Mouse (Mus musculus) CD4-positive, CD25-positive, alpha-beta regulatory T cell, adult 4 months (primary cell): ENCODE measurements at regions not wholly inside any gene's neighbourhood (a gene's known extent, or its start where the extent isn't known, plus 50 kb on each side); places are given as distances from the start of the nearest gene placed in this dataset.

Experiments used
- ATAC-seq: one replicate; pipeline ENCODE4 v1.8.0; 2017

- no peak for ATAC-seq
Measured at GRCm38 (mm10) chr3:15118634-15119356, 213.3 kb downstream of the Gm9733 start.

DNA sequence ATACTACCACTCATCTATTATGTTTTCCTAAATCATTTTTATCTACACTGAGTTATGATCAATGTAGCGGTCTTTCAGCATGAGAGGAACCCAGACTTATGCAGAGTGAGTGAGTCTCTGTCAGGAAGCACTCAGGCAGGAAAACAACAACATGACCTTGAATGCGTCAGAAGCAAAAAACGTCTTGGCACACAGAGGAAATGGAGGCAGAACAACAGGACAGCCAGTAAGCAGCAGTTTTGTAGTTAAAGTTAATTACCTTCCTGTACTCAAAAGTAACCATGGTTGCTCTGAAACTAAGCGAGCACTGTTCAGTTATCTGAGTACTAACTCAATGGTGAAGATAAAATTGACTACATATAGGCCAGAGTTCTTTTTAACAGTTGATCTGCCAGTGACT is 205.4 kb downstream of the Gm9733 start:
- peak; percentile 70 for ATAC-seq

DNA sequence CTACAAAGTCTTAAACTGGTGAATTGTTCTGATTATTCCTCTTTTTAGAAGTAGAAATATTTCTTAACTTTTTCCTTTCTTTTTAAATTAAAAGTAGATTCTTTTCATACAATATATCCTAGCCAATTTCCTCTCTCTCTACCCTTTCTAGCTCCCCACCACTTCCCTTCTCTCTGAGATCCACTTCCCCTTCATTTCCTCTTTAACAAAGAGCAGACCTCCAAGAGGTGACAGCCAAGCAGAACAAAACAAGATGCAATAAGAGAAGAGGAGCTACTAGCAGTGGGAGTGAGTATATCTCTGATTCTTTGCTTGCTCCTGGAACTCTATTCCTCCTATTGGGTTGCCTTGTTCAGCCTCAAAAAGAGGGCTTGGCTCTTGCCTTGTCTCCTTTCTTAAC is 203.7 kb downstream of the Gm9733 start:
- ATAC-seq = no peak

- no peak for ATAC-seq
Measured at GRCm38 (mm10) chr3:15128960-15129359, 203.1 kb downstream of the Gm9733 start.

DNA sequence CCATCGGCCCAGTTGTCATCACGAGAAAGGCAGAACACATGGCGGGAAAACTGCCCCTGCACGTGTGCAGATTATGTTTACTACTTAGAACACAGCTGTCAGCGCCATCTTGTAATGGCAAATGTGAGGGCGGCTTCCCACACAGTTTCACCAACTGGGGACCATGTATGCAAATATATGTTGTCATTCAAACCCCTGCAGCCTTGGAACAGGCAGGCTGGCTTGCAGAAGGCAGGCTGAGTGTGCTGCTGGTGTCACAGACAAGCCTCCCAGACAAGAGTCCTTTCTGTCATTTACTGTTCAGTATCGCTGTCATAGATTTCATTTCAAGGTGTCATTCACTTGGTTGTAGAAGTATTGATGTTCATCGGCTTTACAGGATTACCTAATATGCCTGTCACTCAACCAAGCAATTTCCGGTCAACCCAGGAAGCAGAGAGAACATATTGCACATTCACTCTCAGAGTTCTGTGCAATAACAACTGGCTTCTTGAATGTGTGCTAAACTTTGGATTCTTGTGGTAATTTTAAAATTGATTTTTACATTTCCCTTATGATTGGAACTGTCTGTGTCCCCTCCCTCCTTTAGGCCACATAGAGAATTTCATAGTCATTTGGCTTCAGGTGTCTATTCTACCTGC is 202.3 kb downstream of the Gm9733 start:
- no peak for ATAC-seq

DNA sequence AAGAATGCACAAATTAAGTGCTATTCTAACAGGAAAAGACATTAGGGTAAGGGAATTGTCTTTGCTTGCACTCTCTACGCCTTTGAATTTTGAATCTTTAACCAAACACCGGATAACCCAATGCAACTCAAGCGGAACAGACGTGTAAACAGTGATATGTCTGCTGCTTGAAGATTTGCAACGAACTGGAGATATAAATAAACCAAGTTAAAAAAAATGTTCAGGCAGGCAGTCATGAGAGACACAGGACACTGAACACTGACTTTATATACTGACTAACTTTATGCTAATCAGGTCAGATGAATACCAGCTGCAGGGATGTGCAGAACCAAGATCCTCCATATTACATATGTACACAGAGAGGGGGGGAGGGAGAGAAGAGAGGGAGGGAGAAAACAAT is 200.0 kb downstream of the Gm9733 start:
- ATAC-seq = no peak

- no peak for ATAC-seq
Measured at GRCm38 (mm10) chr3:15139550-15139949, 192.6 kb downstream of the Gm9733 start.

- no peak for ATAC-seq
Measured at GRCm38 (mm10) chr3:15153710-15154109, 178.4 kb downstream of the Gm9733 start.

DNA sequence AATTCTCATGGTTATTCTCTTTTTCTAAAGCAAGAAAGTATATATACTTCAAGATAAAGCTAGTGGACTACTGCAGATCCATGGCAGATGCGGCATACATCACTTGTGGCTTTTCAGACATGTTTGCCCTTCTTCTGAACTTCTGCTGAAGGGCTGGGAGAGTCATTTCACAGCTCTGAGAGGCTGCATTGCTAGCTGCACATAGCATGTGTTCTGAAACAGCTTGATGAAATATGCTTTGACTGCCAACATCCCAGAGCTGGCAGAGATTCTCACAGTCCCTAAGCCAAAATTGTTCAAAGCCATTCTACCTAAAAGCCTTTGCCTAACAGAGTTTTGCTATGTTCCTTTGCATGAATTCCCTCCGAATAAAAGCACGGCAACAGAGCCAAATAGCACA is 177.9 kb downstream of the Gm9733 start:
- ATAC-seq = no peak

GRCm38 (mm10) chr3:15156681-15157080 is 175.4 kb downstream of the Gm9733 start:
- ATAC-seq = no peak

GRCm38 (mm10) chr3:15157842-15158241 is 174.3 kb downstream of the Gm9733 start:
- no peak for ATAC-seq

GRCm38 (mm10) chr3:15158926-15159325 is 173.2 kb downstream of the Gm9733 start:
- ATAC-seq = no peak

DNA sequence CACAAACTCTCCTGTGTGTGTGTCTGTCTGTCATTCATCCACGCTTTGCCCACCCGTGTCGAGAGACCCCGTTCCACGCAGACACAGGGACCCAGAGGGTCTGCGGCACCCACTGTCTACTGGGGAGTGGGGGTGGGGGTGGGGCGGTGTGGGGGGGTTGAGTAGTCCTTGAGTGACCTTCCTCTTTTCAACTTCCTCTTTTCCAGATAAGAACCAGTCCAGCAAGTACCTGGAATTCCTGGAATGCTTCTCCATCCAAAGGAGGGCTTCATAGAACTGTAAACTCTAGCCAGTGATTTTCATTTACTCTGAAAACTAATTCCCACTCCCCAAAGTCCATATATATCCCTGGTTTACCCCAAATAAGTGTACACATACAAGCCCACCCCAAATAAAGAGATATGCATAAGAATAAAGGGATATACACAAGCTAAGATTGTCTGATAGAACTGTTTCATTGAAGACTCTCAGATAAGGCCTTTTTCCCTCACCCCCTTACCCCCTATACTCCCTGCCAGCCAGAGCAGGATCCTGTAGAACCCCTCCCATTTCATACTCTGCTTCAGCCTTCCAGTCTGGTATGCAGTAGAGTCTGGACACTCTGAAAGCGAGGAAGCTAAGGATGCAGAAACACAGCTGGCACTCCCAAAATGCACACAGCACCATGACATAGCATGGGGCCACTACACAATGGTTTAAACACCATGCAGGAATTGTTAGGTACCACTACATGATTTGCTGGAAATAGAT is 172.0 kb downstream of the Gm9733 start:
- no peak for ATAC-seq

DNA sequence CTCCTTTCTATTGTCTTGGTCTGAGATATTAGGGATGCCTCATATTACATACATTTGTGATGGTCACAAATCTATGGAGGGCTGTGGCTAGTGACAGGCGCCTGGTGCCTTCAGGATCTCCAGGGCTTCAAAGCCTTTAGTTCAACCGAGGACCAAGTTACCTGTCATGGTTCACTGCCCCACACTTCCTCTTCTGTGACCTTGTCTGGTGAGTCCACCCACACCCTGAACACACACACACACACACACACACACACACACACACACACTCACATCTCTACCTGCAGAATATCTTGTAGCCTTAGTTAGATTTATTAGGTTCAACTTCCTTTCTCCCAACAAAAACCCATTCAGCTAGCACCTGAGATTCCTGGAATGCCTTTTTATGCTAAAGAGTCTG is 156.3 kb downstream of the Gm9733 start:
- no peak for ATAC-seq

GRCm38 (mm10) chr3:15179079-15179812 is 152.9 kb downstream of the Gm9733 start:
- ATAC-seq = no peak

- ATAC-seq = no peak
Measured at GRCm38 (mm10) chr3:15181111-15181510, 151.0 kb downstream of the Gm9733 start.

GRCm38 (mm10) chr3:15186731-15187130 is 145.4 kb downstream of the Gm9733 start:
- ATAC-seq = no peak

GRCm38 (mm10) chr3:15194362-15194761 is 137.7 kb downstream of the Gm9733 start:
- peak; percentile 87 for ATAC-seq

GRCm38 (mm10) chr3:15196101-15196500 is 136.0 kb downstream of the Gm9733 start:
- peak; percentile 40 for ATAC-seq

GRCm38 (mm10) chr3:15198086-15198485 is 134.0 kb downstream of the Gm9733 start:
- ATAC-seq = no peak

- ATAC-seq = no peak
Measured at GRCm38 (mm10) chr3:15200309-15200708, 131.8 kb downstream of the Gm9733 start.

DNA sequence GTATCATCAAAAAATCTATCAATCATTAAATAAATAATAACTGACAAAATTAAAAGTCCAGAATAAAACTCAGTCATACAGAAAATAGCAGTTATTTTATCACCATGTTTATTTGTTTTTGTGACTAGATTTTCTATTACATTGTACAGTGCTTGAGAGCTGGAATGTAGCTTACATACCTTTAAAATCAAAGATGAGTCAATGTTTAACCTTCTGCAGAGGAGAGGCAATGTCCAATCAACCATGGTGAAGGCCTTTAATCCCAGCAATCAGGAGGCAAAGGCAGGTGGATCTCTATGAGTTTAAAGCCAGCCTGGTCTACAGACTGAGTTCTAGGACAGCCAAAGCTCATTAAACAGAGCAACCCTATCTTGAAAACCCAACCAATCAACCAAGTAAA is 131.1 kb downstream of the Gm9733 start:
- no peak for ATAC-seq

GRCm38 (mm10) chr3:15202760-15203159 is 129.3 kb downstream of the Gm9733 start:
- no peak for ATAC-seq
